Mouse (Mus musculus): ENCODE data around the gene Ppfibp1.
A peak's percentile ranks its signal among the peaks of the same experiment; 100 is the strongest.

The Ppfibp1 gene

GRCm38 (mm10) chr6:146913489-146914198 is 25.4 kb downstream of the Ppfibp1 start:
- DNase-seq (ENCODE audit: low read depth, low spot score), result no peak

- DNase-seq (ENCODE audit: low read depth, low spot score), result no peak
These were observed 27.5 kb downstream of the Ppfibp1 start for GRCm38 (mm10) chr6:146915808-146916207.

GRCm38 (mm10) chr6:146917396-146917795 is 29.1 kb downstream of the Ppfibp1 start:
- no peak for DNase-seq (ENCODE audit: low read depth, low spot score)

- no peak for DNase-seq (ENCODE audit: low read depth, low spot score)
These were observed 30.1 kb downstream of the Ppfibp1 start for GRCm38 (mm10) chr6:146918341-146918740.

GRCm38 (mm10) chr6:146926415-146926980 is 38.2 kb downstream of the Ppfibp1 start:
- DNase-seq (ENCODE audit: low read depth, low spot score), result no peak

- DNase-seq (ENCODE audit: low read depth, low spot score), result no peak
These were observed 39.8 kb downstream of the Ppfibp1 start for GRCm38 (mm10) chr6:146928108-146928507.

GRCm38 (mm10) chr6:146929031-146929430 is 40.7 kb downstream of the Ppfibp1 start:
- no peak for DNase-seq (ENCODE audit: low read depth, low spot score)

GRCm38 (mm10) chr6:146933123-146933522 is 44.8 kb downstream of the Ppfibp1 start:
- peak; percentile 27 for DNase-seq (ENCODE audit: low read depth, low spot score)

GRCm38 (mm10) chr6:146935957-146936356 is 47.7 kb downstream of the Ppfibp1 start:
- DNase-seq (ENCODE audit: low read depth, low spot score), result no peak

- DNase-seq (ENCODE audit: low read depth, low spot score), result peak; percentile 31
These were observed 50.7 kb downstream of the Ppfibp1 start for GRCm38 (mm10) chr6:146939026-146939425.

- DNase-seq (ENCODE audit: low read depth, low spot score), result no peak
These were observed 53.4 kb downstream of the Ppfibp1 start for GRCm38 (mm10) chr6:146941505-146942275.

GRCm38 (mm10) chr6:146944009-146944408 is 55.7 kb downstream of the Ppfibp1 start:
- no peak for DNase-seq (ENCODE audit: low read depth, low spot score)

GRCm38 (mm10) chr6:146944830-146945229 is 56.5 kb downstream of the Ppfibp1 start:
- DNase-seq (ENCODE audit: low read depth, low spot score), result no peak

GRCm38 (mm10) chr6:146946327-146947029 is 58.2 kb downstream of the Ppfibp1 start:
- no peak for DNase-seq (ENCODE audit: low read depth, low spot score)

GRCm38 (mm10) chr6:146947186-146947585 is 58.9 kb downstream of the Ppfibp1 start:
- DNase-seq (ENCODE audit: low read depth, low spot score), result no peak

GRCm38 (mm10) chr6:146949682-146950453 is 61.6 kb downstream of the Ppfibp1 start:
- DNase-seq (ENCODE audit: low read depth, low spot score), result no peak

- DNase-seq (ENCODE audit: low read depth, low spot score), result no peak
These were observed 62.2 kb downstream of the Ppfibp1 start for GRCm38 (mm10) chr6:146950454-146950832.

- no peak for DNase-seq (ENCODE audit: low read depth, low spot score)
These were observed 66.0 kb downstream of the Ppfibp1 start, which contains the start of gene 1700034J05Rik for GRCm38 (mm10) chr6:146954258-146954657. TSS of gene 1700034J05Rik (minus strand) at chr6:146954422.

GRCm38 (mm10) chr6:146955475-146955874 is 67.2 kb downstream of the Ppfibp1 start:
- DNase-seq (ENCODE audit: low read depth, low spot score), result no peak

GRCm38 (mm10) chr6:146955896-146956295 is 67.6 kb downstream of the Ppfibp1 start:
- DNase-seq (ENCODE audit: low read depth, low spot score), result no peak

GRCm38 (mm10) chr6:146956961-146957360 is 68.7 kb downstream of the Ppfibp1 start:
- no peak for DNase-seq (ENCODE audit: low read depth, low spot score)

All from forelimb bud, embryonic 11.5 days (tissue).